Mouse (Mus musculus) testis, postnatal 14 days (tissue): ENCODE measurements around the gene Arid5a.

Experiments
- DNase-seq: peaks from one replicate; pipeline ENCODE4 v3.0.0; 2021; ENCODE audit warnings: low spot score

Gene Arid5a

DNA sequence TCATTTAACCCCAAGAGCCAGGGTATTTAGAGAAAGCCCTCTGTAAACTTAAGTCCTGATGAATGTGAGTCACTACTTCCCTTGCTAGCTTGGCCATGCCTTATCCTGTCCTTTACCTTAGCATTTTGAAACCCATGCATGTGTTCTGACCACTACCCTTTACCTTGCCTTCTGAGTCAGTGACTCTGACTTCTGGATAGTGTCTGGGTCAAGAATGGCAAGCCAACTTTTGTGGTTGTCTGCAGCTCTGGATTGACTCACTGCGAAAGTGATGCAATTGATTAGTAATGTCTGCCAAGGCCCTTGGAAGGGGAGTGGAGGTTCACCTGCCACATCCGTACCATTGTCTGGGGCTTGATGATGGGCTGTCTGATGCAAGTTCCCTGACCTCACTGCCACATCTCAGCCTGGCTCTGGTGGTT is 18.4 kb downstream of the Arid5a start:
- no peak for DNase-seq

DNA sequence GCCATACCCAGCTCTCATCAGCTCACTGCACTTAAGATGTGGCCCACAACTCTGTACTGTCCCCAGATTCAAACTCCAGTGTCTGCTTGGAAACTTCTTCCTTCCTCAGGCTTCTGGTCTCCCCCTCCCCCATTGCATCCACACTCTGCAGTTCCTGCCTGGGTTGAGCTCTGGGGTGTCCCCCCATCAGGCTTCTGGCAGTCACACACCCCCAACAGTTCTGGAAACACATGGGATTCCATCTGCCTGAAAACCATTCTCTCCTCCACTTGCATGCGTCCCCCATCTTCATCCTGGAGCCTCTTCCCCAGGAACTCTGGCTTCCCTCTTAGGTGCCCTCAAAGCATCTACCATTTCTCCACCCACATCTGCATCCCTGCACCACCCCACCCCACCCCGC is 19.3 kb downstream of the Arid5a start:
- no peak for DNase-seq

DNA sequence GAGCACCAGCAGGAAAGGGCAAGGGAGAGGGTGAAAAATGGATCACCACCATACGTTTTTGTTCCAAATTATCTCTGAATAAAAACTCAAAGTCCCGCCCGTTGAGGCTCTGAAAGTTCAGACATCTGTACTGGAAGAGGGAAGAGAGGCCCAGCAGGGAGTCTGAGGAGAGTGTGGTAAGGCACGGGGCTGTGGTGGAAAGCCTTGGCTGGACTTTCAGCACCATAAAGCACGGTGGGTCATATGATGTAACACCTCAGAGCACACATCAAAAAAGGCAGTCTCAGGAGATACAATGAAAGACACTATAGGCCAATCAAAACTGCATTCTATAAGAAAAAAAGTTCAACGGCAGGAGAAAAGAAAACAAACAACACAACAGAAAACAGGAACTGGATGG is 24.2 kb downstream of the Arid5a start:
- DNase-seq: no peak

DNA sequence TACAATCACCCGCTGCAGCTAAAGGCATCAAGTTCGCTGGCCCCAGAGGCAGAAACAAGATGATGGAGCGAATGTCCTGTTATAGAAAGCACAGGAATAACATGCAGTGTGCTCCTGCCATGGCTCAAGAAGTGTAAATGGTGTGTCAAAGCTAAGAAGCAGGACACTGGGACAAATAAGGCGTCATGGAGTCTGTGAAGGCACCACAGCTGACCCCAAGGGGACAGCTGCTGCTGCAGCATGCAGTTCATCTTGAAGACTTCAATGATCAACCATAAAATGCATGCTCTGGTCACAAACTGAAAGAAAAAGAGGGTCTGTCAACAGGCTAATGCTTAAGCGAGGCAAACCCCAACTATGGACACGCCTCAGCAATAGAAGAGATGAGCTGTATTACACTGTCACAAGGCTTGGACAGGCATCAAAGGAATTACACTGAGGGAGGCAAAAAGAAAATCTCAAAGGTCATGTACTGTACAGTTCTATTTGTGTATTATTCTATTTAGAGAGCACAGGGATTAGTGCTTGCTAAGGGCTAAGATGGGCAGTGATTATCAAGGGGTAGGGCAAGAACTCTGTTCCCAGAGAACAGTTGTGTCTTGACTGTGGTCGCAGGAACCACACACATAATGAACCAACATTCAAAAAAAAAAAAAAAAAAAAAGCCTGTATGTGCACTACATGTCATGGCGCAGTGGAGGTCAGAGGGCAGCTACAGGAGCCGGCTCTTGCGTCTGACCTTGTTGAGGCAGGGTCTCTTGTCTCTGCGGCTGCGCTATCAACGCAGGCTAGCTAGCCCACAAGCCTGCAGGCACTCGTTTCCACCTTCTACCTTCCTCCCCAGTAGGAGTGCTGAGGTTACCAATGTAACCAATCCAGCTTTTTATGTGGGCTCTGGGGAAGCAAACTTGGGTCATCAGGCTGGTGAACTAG is 25.7 kb downstream of the Arid5a start:
- no peak for DNase-seq

DNA sequence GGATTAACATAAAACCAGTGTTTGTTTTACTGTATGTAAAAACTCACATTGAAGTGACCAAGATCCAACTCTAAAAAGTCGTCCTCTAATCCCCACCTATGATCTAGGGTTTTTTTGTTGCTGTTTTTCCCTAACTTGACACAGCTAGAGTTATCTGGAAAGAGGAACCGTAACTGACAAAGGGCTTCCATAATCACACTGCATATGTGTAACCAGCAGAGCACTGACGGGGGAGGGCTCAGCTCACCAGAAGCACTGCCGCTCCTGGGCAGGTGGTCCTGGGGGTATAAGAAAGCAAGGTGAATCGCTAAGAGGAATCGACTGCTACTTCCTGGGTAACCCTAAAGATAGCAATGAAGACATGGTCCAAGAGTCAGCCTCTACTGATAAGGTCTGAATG is 35.0 kb downstream of the Arid5a start:
- no peak for DNase-seq

DNA sequence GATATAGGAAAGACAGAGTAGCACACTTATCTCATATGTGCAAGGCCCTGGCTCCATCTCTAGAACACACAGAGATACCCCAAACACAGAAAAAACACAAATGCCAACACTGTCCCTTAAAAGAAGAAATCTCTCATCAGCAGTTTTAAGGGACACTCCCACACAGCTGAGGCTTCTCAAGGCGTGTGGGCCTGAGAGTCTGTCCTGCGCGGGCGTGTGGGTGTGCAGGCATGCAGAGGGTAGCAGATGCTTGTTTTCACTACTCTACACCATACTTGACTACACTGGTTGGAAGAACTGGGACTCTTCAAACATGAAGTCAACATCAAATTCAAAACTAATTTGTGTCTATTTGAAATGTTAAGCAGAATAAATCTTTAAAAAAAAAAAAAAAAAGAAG is 44.8 kb downstream of the Arid5a start:
- peak; percentile 58 for DNase-seq

DNA sequence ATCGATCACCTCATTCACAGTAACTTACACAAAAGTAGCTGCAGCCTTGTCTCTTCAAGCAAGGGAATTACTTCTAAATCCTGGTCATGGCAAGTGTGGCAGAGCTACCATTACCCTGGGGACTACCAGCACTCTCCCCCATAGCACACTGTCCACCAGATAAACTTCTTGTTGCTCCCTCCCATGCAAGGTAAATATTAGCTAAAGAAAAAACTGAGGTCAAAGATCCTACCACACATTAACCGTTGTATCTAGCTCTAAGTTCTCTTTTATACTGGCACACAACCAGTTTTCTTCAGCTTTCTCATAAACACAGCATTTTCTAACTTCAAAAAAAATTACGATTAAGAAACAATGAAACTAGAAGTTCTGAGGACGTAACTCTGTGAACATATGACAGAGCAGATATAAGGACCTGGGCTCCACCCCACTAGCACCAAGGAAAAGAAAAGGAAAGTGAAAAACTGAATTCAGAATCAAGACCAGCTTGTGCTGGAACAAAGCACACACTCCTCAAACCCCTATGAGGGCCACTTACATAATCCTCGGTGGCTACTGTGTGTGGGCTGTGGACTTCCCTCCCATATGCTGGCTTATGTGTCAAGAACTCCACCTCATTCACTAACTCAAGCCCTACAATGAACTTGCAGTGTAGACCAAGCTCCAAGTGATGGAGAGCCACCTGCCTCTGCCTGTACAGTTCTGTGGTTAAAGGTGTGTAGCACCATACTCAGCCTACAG is 49.6 kb downstream of the Arid5a start:
- no peak for DNase-seq

DNA sequence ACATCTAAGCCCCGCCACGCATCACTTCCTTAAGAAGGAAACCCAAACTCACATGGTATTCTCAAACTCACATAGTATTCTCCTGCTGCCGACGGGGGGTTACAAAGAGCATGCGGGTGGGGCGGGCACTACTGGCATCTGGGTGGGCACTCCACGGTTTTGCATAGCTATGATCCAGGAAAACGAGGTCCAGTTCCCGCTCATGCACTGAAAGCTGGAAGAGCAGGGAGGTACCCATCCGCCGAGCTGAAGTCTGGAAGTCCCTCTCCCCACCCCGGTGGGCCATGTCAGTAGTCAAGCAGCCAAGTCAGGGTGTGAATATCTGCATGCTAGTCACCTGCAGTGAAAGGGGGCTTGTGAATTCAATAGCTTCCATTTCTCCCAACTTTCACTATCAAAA is 60.2 kb downstream of the Arid5a start:
- DNase-seq: peak; percentile 17

DNA sequence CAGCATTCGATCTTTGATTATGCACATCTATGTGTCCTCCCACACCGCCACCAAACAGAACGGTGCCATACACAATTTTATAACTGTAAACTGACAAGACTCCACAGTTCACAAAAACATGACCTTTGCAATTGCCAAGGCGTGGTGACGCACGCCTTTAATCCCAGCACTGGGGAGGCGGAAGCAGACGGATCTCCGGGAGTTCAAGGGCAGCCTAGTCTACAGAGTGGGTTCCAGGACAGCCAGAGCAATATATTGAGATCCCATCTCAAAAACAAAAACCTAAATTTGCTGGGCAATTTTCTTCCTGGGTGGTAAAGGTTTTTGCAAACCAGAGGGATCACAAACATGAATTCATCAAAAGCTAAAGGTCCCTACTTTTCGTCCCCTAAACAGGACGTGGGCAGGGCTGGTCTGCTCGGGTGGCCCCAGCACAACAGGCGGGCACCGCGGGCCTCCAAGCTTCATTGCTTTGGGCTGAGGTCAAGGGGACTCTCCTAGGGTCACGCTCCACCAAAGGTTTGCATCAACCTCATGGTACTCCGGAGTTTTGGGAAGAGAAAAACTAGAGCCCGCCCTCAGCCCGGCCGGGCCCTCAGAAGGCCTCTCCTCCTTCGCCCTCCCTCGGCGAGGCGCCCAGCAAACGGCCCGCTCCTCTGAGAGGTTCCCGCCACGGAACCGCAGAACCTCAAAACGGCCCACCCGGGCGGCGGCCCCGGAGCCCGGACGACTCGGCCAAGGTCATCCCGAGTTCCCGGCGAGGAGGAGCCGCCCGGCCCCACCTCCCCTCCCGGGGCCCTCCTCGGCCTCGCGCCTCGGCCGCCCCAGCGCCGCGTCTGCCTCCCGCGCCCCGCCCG is 60.8 kb downstream of the Arid5a start:
- peak; percentile 79 for DNase-seq

DNA sequence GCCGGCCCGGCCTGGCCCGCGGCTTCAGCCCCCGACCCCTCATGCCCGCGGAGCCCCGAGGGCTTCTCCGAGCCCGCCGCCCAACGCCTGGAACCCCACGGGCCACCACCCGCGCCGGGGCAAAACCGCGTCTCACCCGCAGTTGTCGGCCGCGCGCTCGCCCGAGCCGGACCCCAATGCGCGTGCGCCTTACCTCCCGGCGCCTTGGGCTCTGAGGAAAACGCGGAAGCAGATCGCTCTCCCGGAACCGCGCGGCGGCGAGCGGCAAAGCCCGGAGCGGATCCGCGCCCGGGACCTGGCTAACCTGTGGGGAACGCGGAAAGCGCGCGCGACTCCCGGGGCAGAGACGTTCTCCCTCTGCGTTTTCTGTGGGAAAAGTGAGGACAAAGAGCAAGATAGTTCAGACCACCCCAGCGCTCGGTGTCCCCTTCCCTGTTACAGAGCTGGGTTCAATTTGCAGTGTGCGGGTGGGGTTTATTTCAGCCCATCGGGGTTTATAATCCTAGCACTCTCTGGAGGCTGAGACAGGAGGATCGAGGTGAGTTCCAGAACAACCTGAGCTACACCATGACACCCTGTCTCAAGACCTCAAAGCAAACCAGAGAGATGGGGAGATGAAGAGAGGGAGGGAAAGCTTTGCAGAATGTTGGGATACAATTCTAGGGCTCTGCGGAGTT is 61.6 kb downstream of the Arid5a start, which contains the start of gene Kansl3:
TSS of gene Kansl3 (minus strand) at position 213 of the 677 bp plus-strand sequence.
- peak; percentile 90 for DNase-seq

DNA sequence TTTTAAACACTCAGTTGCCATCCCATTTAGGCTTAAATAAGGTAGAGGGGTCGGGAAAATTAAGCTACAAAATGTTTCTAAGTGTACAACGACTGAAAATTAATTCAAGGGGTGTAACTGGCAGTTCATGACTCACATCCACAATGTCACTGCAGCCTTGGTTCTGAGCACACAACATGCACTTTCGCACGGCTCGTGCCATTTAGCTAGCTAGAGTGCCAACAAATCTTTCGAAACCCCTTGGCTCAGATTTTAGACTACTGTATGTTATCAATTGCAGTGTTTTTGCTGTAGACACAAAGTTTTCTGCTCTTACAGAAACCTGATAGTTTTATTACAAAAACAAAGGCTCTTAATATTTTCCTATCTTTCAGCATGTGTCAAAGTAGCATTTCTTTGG is 63.4 kb downstream of the Arid5a start:
- DNase-seq: peak; percentile 53

DNA sequence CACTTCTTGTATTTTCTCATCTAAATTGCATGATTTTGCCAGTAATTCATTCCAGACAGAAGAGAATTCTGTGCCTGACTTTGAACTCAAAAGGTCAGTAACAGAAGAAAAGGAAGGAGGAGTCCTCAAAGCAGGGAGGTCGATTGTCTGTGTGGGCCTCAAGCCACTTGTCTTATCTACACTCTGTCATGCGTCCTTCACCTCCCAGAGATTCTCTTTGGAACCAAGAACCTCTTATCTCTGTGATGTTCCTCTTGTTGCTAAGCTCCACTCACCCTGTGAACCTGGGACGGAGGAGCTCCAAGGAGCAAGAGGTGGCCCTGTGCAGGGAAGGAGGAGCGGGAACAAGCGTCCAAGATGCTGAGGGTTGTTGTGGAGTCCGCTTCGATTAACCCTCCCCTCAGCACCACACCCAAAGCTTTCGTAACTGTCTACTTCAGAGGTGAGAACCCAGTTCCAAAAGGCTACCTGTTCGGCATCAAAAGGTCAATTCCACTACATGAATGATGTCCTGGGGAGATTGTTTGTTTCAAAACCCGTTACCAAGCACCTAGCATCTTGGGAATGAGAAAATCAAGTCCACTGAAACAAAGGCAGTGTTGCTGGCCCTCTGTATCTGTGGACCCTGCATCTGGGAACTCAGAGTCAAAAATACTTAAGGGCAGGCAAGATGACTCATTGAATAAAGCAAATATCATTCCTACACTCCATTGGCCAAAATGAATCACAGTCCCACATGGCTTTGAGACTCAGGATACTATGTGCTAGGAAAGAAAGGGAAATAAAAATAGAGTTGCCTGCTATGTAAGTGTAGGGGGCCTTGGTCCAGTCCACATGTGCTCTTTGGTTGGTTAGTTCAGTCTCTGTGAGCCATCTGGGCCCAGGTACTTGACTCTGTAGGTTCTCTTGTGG is 64.7 kb downstream of the Arid5a start, which contains the start of gene Fer1l5:
TSS of gene Fer1l5 (plus strand) at position 358 of the 912 bp plus-strand sequence.
- DNase-seq: peak; percentile 19
